Mouse (Mus musculus): Measurements from ENCODE around the gene Txndc5. TPM values are rescaled to one million over a fixed set of nuclear protein-coding genes. Genes with fewer than 3 reads are reported as not detected.

The Txndc5 gene
- polyA plus RNA-seq, 1 experiment from 2014 or later, result 225 TPM

GRCm38 (mm10) chr13:38523231-38523630 is 5.4 kb downstream of the Txndc5 start:
- 92% methylated on average over 11 of the region's 11 CpGs for WGBS
- Histone ChIP-seq H3K9ac (no peak overlapping the region), H3K27ac (no peak overlapping the region), H3K9me3 (no peaks in the 10 kb centered on the region), H3K4me1 (peaks cover 31% of the 10 kb centered on the region), H3K27me3 (no peaks in the 10 kb centered on the region), H3K36me3 (peaks cover 48% of the 10 kb centered on the region), H3K4me2 (no peak overlapping the region), H3K4me3 (no peak overlapping the region)
- no peak for ATAC-seq (ENCODE audit: insufficient number of reproducible peaks, insufficient read depth, low FRiP score, low TSS enrichment, low read depth)

GRCm38 (mm10) chr13:38522056-38522654 is 6.5 kb downstream of the Txndc5 start:
- H3K27ac ChIP-seq, result no peak overlapping the region
- H3K4me2 ChIP-seq, result no peak overlapping the region
- no peaks in the 10 kb centered on the region for H3K9me3 ChIP-seq
- no peak for ATAC-seq (ENCODE audit: insufficient number of reproducible peaks, insufficient read depth, low FRiP score, low TSS enrichment, low read depth)
- no peak overlapping the region for H3K4me3 ChIP-seq
- peaks cover 29% of the 10 kb centered on the region for H3K4me1 ChIP-seq
- no peaks in the 10 kb centered on the region for H3K27me3 ChIP-seq
- peaks cover 59% of the 10 kb centered on the region for H3K36me3 ChIP-seq
- no peak overlapping the region for H3K9ac ChIP-seq
- 84% methylated on average over 4 of the region's 4 CpGs for WGBS

GRCm38 (mm10) chr13:38520299-38520698 is 8.3 kb downstream of the Txndc5 start:
- peaks cover 74% of the 10 kb centered on the region for H3K36me3 ChIP-seq
- no peaks in the 10 kb centered on the region for H3K9me3 ChIP-seq
- no peak overlapping the region for H3K9ac ChIP-seq
- no peak for ATAC-seq (ENCODE audit: insufficient number of reproducible peaks, insufficient read depth, low FRiP score, low TSS enrichment, low read depth)
- H3K27me3 ChIP-seq, result no peaks in the 10 kb centered on the region
- no peak overlapping the region for H3K4me2 ChIP-seq
- no peak overlapping the region for H3K27ac ChIP-seq
- no peak overlapping the region for H3K4me3 ChIP-seq
- WGBS, result 94% methylated on average over 11 of the region's 11 CpGs
- peaks cover 12% of the 10 kb centered on the region; the same call in 1 of the 2 replicates for H3K4me1 ChIP-seq

GRCm38 (mm10) chr13:38516582-38516981 is 12.0 kb downstream of the Txndc5 start:
- WGBS, result 90% methylated on average over 11 of the region's 11 CpGs
- H3K36me3 ChIP-seq, result peaks cover 89% of the 10 kb centered on the region
- no peak for ATAC-seq (ENCODE audit: insufficient number of reproducible peaks, insufficient read depth, low FRiP score, low TSS enrichment, low read depth)
- H3K4me2 ChIP-seq, result no peak overlapping the region
- H3K27me3 ChIP-seq, result no peaks in the 10 kb centered on the region
- no peak overlapping the region for H3K4me3 ChIP-seq
- no peak overlapping the region for H3K27ac ChIP-seq
- H3K9ac ChIP-seq, result no peak overlapping the region
- no peaks in the 10 kb centered on the region for H3K9me3 ChIP-seq
- H3K4me1 ChIP-seq, result 0 out of 2 replicates have a peak, but pooled peaks cover 5% of the 10 kb centered on the region

GRCm38 (mm10) chr13:38515845-38516244 is 12.8 kb downstream of the Txndc5 start:
- H3K36me3 ChIP-seq, result peaks cover 86% of the 10 kb centered on the region
- 73% methylated on average over 3 of the region's 3 CpGs for WGBS

GRCm38 (mm10) chr13:38515431-38515830 is 13.2 kb downstream of the Txndc5 start:
- no peaks in the 10 kb centered on the region for H3K4me1 ChIP-seq
- ATAC-seq (ENCODE audit: insufficient number of reproducible peaks, insufficient read depth, low FRiP score, low TSS enrichment, low read depth), result no peak
- WGBS, result 91% methylated on average over 2 of the region's 2 CpGs
- H3K9me3 ChIP-seq, result no peaks in the 10 kb centered on the region
- no peak overlapping the region for H3K4me2 ChIP-seq
- no peak overlapping the region for H3K9ac ChIP-seq
- peaks cover 86% of the 10 kb centered on the region for H3K36me3 ChIP-seq
- H3K27me3 ChIP-seq, result no peaks in the 10 kb centered on the region
- no peak overlapping the region for H3K27ac ChIP-seq
- no peak overlapping the region for H3K4me3 ChIP-seq

More at GRCm38 (mm10) chr13:38515845-38516244, 12.8 kb downstream of the Txndc5 start:
- H3K27me3 ChIP-seq, result no peaks in the 10 kb centered on the region
- H3K9ac ChIP-seq, result no peak overlapping the region
- ATAC-seq (ENCODE audit: insufficient number of reproducible peaks, insufficient read depth, low FRiP score, low TSS enrichment, low read depth), result no peak
- H3K9me3 ChIP-seq, result no peaks in the 10 kb centered on the region
- no peak overlapping the region for H3K4me3 ChIP-seq
- H3K4me2 ChIP-seq, result no peak overlapping the region
- H3K27ac ChIP-seq, result no peak overlapping the region
- H3K4me1 ChIP-seq, result no peaks in the 10 kb centered on the region

GRCm38 (mm10) chr13:38513921-38514320 is 14.7 kb downstream of the Txndc5 start:
- no peak for ATAC-seq (ENCODE audit: insufficient number of reproducible peaks, insufficient read depth, low FRiP score, low TSS enrichment, low read depth)
- H3K27me3 ChIP-seq, result no peaks in the 10 kb centered on the region
- H3K4me3 ChIP-seq, result no peak overlapping the region
- no peaks in the 10 kb centered on the region for H3K9me3 ChIP-seq
- H3K36me3 ChIP-seq, result peaks cover 86% of the 10 kb centered on the region
- no peak overlapping the region for H3K9ac ChIP-seq
- H3K27ac ChIP-seq, result no peak overlapping the region
- WGBS, result 92% methylated on average over 7 of the region's 7 CpGs
- no peaks in the 10 kb centered on the region for H3K4me1 ChIP-seq
- no peak overlapping the region for H3K4me2 ChIP-seq

- Histone ChIP-seq H3K4me1 (no peaks in the 10 kb centered on the region), H3K4me3 (no peak overlapping the region), H3K27ac (no peak overlapping the region), H3K9ac (no peak overlapping the region), H3K4me2 (no peak overlapping the region), H3K36me3 (peaks cover 86% of the 10 kb centered on the region), H3K27me3 (no peaks in the 10 kb centered on the region), H3K9me3 (no peaks in the 10 kb centered on the region)
- no peak for ATAC-seq (ENCODE audit: insufficient number of reproducible peaks, insufficient read depth, low FRiP score, low TSS enrichment, low read depth)
- WGBS, result 83% methylated on average over 10 of the region's 10 CpGs
Observed at GRCm38 (mm10) chr13:38511979-38512378, 16.6 kb downstream of the Txndc5 start.

GRCm38 (mm10) chr13:38509681-38510341 is 18.8 kb downstream of the Txndc5 start:
- no peak overlapping the region for H3K27ac ChIP-seq
- peaks cover 91% of the 10 kb centered on the region for H3K36me3 ChIP-seq
- H3K4me3 ChIP-seq, result no peak overlapping the region
- H3K9me3 ChIP-seq, result no peaks in the 10 kb centered on the region
- no peak overlapping the region for H3K4me2 ChIP-seq
- 93% methylated on average over 8 of the region's 8 CpGs for WGBS
- H3K9ac ChIP-seq, result no peak overlapping the region
- H3K27me3 ChIP-seq, result no peaks in the 10 kb centered on the region
- H3K4me1 ChIP-seq, result no peaks in the 10 kb centered on the region
- no peak for ATAC-seq (ENCODE audit: insufficient number of reproducible peaks, insufficient read depth, low FRiP score, low TSS enrichment, low read depth)

GRCm38 (mm10) chr13:38506936-38507335 is 21.7 kb downstream of the Txndc5 start:
- Histone ChIP-seq H3K27me3 (no peaks in the 10 kb centered on the region), H3K4me1 (no peaks in the 10 kb centered on the region), H3K9ac (no peak overlapping the region), H3K27ac (no peak overlapping the region), H3K9me3 (no peaks in the 10 kb centered on the region), H3K36me3 (peaks cover 91% of the 10 kb centered on the region), H3K4me3 (no peak overlapping the region), H3K4me2 (no peak overlapping the region)
- 0 out of 2 replicates have a peak, but pooled peaks have one; percentile 9 for ATAC-seq (ENCODE audit: insufficient number of reproducible peaks, insufficient read depth, low FRiP score, low TSS enrichment, low read depth)
- WGBS, result 96% methylated on average over 10 of the region's 10 CpGs

GRCm38 (mm10) chr13:38506320-38506719 is 22.3 kb downstream of the Txndc5 start:
- no peak overlapping the region for H3K27ac ChIP-seq
- H3K27me3 ChIP-seq, result no peaks in the 10 kb centered on the region
- 81% methylated on average over 8 of the region's 8 CpGs for WGBS
- no peak for ATAC-seq (ENCODE audit: insufficient number of reproducible peaks, insufficient read depth, low FRiP score, low TSS enrichment, low read depth)
- H3K9ac ChIP-seq, result no peak overlapping the region
- no peaks in the 10 kb centered on the region for H3K4me1 ChIP-seq
- H3K9me3 ChIP-seq, result no peaks in the 10 kb centered on the region
- H3K4me2 ChIP-seq, result no peak overlapping the region
- peaks cover 94% of the 10 kb centered on the region for H3K36me3 ChIP-seq
- H3K4me3 ChIP-seq, result no peak overlapping the region

- H3K27me3 ChIP-seq, result no peaks in the 10 kb centered on the region
- 82% methylated on average over 14 of the region's 14 CpGs for whole genome bisulfite sequencing
- no peaks in the 10 kb centered on the region for H3K9me3 ChIP-seq
Observed at GRCm38 (mm10) chr13:38503137-38503849, 25.3 kb downstream of the Txndc5 start.

More at GRCm38 (mm10) chr13:38503137-38503849, 25.3 kb downstream of the Txndc5 start:
- Histone ChIP-seq H3K36me3 (peaks cover 95% of the 10 kb centered on the region), H3K9ac (no peak overlapping the region), H3K27ac (no peak overlapping the region), H3K4me3 (no peak overlapping the region), H3K4me2 (no peak overlapping the region), H3K4me1 (no peaks in the 10 kb centered on the region)
- no peak for ATAC-seq (ENCODE audit: insufficient number of reproducible peaks, insufficient read depth, low FRiP score, low TSS enrichment, low read depth)
